Mouse (Mus musculus): ENCODE results near the gene A730061H03Rik.

DNA sequence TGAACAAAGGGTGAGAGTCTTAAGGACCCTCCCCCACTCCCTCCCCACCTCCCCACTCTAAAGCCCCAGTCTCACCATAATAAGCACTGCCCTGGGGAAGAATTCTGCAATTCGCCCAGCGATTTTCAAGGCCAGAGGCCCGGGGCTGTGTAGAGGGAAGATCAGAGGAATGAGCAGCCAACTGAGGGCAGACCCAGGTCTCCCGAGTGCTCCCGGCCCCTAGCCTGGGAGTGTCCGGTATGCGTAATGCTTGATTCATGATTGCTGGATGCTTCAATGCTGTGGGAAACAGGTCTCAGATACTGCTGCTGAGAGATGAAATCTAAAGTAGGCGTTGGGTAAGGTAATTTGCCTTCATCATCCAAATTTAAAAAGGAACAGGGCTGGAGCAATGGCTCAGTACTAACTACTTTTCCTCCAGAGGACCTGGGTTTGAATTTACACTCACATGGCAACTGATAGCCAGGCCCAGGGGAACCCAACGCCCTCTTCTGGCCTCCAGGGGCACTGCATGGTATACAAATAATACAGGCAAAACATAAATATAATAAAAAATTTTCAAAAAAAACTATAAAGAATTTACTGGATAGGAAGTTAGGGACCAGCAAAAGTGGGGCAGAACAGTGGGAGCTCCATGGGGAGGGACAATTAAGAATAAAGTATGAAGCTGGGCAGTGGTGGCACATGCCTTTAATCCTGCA lies 21.9 kb upstream of the A730061H03Rik start:
- no peak for TF ChIP-seq GATA1 (IDR thresholded peaks at IDR 0.05; ENCODE audit: low read length)
- TF ChIP-seq TAL1 (IDR thresholded peaks at IDR 0.05; ENCODE audit: low read length) = no peak

All from erythroblast, embryonic 14.5 days (primary cell).